Mouse (Mus musculus) limb, embryonic 10.5 days (tissue): ENCODE measurements around the gene Atp6v1e2. TPM values are rescaled to one million over a fixed set of nuclear protein-coding genes. Genes with fewer than 3 reads are reported as not detected.

Source experiments
- DNase-seq: peaks from one replicate; pipeline ENCODE4 v3.0.0-alpha.2; 2017; ENCODE audit warnings: low spot score
- H3K27ac ChIP-seq: fragments of 300-500 bp; sonication (generic); 2 replicates; pipeline ENCODE4 v1.5.1; 2016; ENCODE audit warnings: mild to moderate bottlenecking
- H3K27me3 ChIP-seq: fragments of 300-500 bp; sonication (generic); 2 replicates; pipeline ENCODE4 v1.6.1; 2016; ENCODE audit warnings: low read depth, mild to moderate bottlenecking; ENCODE audit not compliant: poor library complexity, severe bottlenecking
- H3K36me3 ChIP-seq: fragments of 300-500 bp; sonication (generic); 2 replicates; pipeline ENCODE4 v1.6.1; 2016; ENCODE audit warnings: mild to moderate bottlenecking, moderate library complexity
- H3K4me1 ChIP-seq: fragments of 300-500 bp; sonication (generic); 2 replicates; pipeline ENCODE4 v1.6.1; 2016
- H3K4me3 ChIP-seq: fragments of 300-500 bp; sonication (generic); 2 replicates; pipeline ENCODE4 v1.5.1; 2016; ENCODE audit warnings: mild to moderate bottlenecking, moderate library complexity
- H3K9me3 ChIP-seq: fragments of 300-500 bp; sonication (generic); replicated peaks from 2 replicates; pipeline ENCODE4 v1.6.1; 2016; ENCODE audit warnings: mild to moderate bottlenecking
- WGBS: fragments of 180-500 bp; shearing (Covaris S2); methylation state at CpG from one replicate; pipeline ENCODE4 v1.1.7; 2016; 5-methylcytosine and 5-hydroxymethylcytosine counted together
- polyA plus RNA-seq: library from polyadenylated mRNA; unstranded; fragments of >200 nt; fragmentation: Nextera tagmentation; extraction: Ambion mirVana; gene quantifications from 2 replicates; pipeline ENCODE4 v1.2.1, GENCODE M21; 2016

The Atp6v1e2 gene
- polyA plus RNA-seq, 1 experiment from 2014 or later = not detected

- H3K4me3 ChIP-seq = no peak overlapping the region
- peaks cover 13% of the 10 kb centered on the region for H3K4me1 ChIP-seq
- H3K27ac ChIP-seq = no peak overlapping the region
Measured at GRCm38 (mm10) chr17:86932896-86933295, 14.8 kb downstream of the Atp6v1e2 start.

GRCm38 (mm10) chr17:86929981-86930380, 17.7 kb downstream of the Atp6v1e2 start:
- Histone ChIP-seq H3K4me1 (peaks cover 11% of the 10 kb centered on the region), H3K36me3 (no peaks in the 10 kb centered on the region), H3K9me3 (no peaks in the 10 kb centered on the region), H3K4me3 (no peak overlapping the region), H3K27me3 (peaks cover 27% of the 10 kb centered on the region; the same call in 1 of the 2 replicates), H3K27ac (no peak overlapping the region)
- no peak for DNase-seq

More at GRCm38 (mm10) chr17:86932896-86933295, 14.8 kb downstream of the Atp6v1e2 start:
- 41% methylated on average over 5 of the region's 5 CpGs for WGBS
- no peaks in the 10 kb centered on the region for H3K9me3 ChIP-seq
- H3K27me3 ChIP-seq = peaks cover 46% of the 10 kb centered on the region; the same call in 1 of the 2 replicates
- no peaks in the 10 kb centered on the region for H3K36me3 ChIP-seq
- DNase-seq = no peak

GRCm38 (mm10) chr17:86929355-86929754, 18.3 kb downstream of the Atp6v1e2 start:
- no peak overlapping the region for H3K27ac ChIP-seq
- DNase-seq = no peak
- H3K9me3 ChIP-seq = no peaks in the 10 kb centered on the region
- WGBS = 87% methylated on average over 6 of the region's 6 CpGs
- H3K27me3 ChIP-seq = peaks cover 21% of the 10 kb centered on the region; the same call in 1 of the 2 replicates
- no peak overlapping the region for H3K4me3 ChIP-seq
- peaks cover 15% of the 10 kb centered on the region for H3K4me1 ChIP-seq
- no peaks in the 10 kb centered on the region for H3K36me3 ChIP-seq

GRCm38 (mm10) chr17:86926836-86927235, 20.9 kb downstream of the Atp6v1e2 start:
- H3K4me3 ChIP-seq = no peak overlapping the region
- WGBS = 94% methylated on average over 3 of the region's 3 CpGs

GRCm38 (mm10) chr17:86924679-86925078, 23.0 kb downstream of the Atp6v1e2 start:
- 76% methylated on average over 3 of the region's 3 CpGs for WGBS

More at GRCm38 (mm10) chr17:86926836-86927235, 20.9 kb downstream of the Atp6v1e2 start:
- no peak for DNase-seq
- peaks cover 27% of the 10 kb centered on the region for H3K4me1 ChIP-seq
- H3K27ac ChIP-seq = no peak overlapping the region
- no peaks in the 10 kb centered on the region for H3K9me3 ChIP-seq
- no peaks in the 10 kb centered on the region for H3K27me3 ChIP-seq
- no peaks in the 10 kb centered on the region for H3K36me3 ChIP-seq

GRCm38 (mm10) chr17:86919729-86920128, 28.0 kb downstream of the Atp6v1e2 start:
- H3K27ac ChIP-seq = no peak overlapping the region
- no peaks in the 10 kb centered on the region for H3K9me3 ChIP-seq
- no peak overlapping the region for H3K4me3 ChIP-seq
- WGBS = 88% methylated on average over 11 of the region's 11 CpGs
- no peaks in the 10 kb centered on the region for H3K36me3 ChIP-seq
- no peaks in the 10 kb centered on the region for H3K27me3 ChIP-seq
- DNase-seq = no peak
- peaks cover 14% of the 10 kb centered on the region for H3K4me1 ChIP-seq

More at GRCm38 (mm10) chr17:86924679-86925078, 23.0 kb downstream of the Atp6v1e2 start:
- no peaks in the 10 kb centered on the region for H3K9me3 ChIP-seq
- H3K27me3 ChIP-seq = no peaks in the 10 kb centered on the region
- no peak for DNase-seq
- peak overlapping the region; percentile 56; the same call in 1 of the 2 replicates for H3K27ac ChIP-seq
- H3K4me1 ChIP-seq = peaks cover 24% of the 10 kb centered on the region
- no peaks in the 10 kb centered on the region for H3K36me3 ChIP-seq
- no peak overlapping the region for H3K4me3 ChIP-seq

GRCm38 (mm10) chr17:86918786-86919185, 28.9 kb downstream of the Atp6v1e2 start:
- H3K4me3 ChIP-seq = no peak overlapping the region
- 73% methylated on average over 6 of the region's 6 CpGs for WGBS
- DNase-seq = no peak
- no peaks in the 10 kb centered on the region for H3K9me3 ChIP-seq
- H3K27ac ChIP-seq = no peak overlapping the region
- no peaks in the 10 kb centered on the region for H3K27me3 ChIP-seq
- H3K36me3 ChIP-seq = no peaks in the 10 kb centered on the region
- peaks cover 12% of the 10 kb centered on the region for H3K4me1 ChIP-seq

GRCm38 (mm10) chr17:86917048-86917447, 30.6 kb downstream of the Atp6v1e2 start, which contains the start of gene Tmem247:
Gene Tmem247, plus strand, starts transcription at chr17:86917348.
- no peak for DNase-seq
- 89% methylated on average over 10 of the region's 10 CpGs for WGBS

GRCm38 (mm10) chr17:86915540-86915939, 32.2 kb downstream of the Atp6v1e2 start:
- H3K27me3 ChIP-seq = no peaks in the 10 kb centered on the region
- H3K36me3 ChIP-seq = no peaks in the 10 kb centered on the region
- no peak for DNase-seq
- no peaks in the 10 kb centered on the region for H3K9me3 ChIP-seq
- WGBS = 76% methylated on average over 4 of the region's 4 CpGs
- no peak overlapping the region for H3K27ac ChIP-seq
- H3K4me3 ChIP-seq = no peak overlapping the region
- H3K4me1 ChIP-seq = no peaks in the 10 kb centered on the region

More at GRCm38 (mm10) chr17:86917048-86917447, 30.6 kb downstream of the Atp6v1e2 start, which contains the start of gene Tmem247:
- no peak within 1 kb of the TSS for H3K4me3 ChIP-seq
- no peaks in the 10 kb centered on the region for H3K9me3 ChIP-seq
- no peaks in the 10 kb centered on the region for H3K27me3 ChIP-seq
- H3K27ac ChIP-seq = no peak within 1 kb of the TSS
- H3K4me1 ChIP-seq = no peaks in the 10 kb centered on the region
- no peaks in the 10 kb centered on the region for H3K36me3 ChIP-seq

GRCm38 (mm10) chr17:86913003-86913607, 34.6 kb downstream of the Atp6v1e2 start:
- peak; percentile 21 for DNase-seq
- 82% methylated on average over 7 of the region's 7 CpGs for WGBS
- Histone ChIP-seq H3K9me3 (no peaks in the 10 kb centered on the region), H3K27me3 (0 out of 2 replicates have a peak, but pooled peaks cover 4% of the 10 kb centered on the region), H3K27ac (no peak overlapping the region), H3K36me3 (no peaks in the 10 kb centered on the region), H3K4me3 (no peak overlapping the region), H3K4me1 (0 out of 2 replicates have a peak, but pooled peaks cover 3% of the 10 kb centered on the region)

GRCm38 (mm10) chr17:86911261-86911660, 36.4 kb downstream of the Atp6v1e2 start:
- DNase-seq = peak; percentile 25
- Histone ChIP-seq H3K27ac (no peak overlapping the region), H3K4me3 (no peak overlapping the region), H3K4me1 (peaks cover 6% of the 10 kb centered on the region; the same call in 1 of the 2 replicates), H3K27me3 (peaks cover 15% of the 10 kb centered on the region; the same call in 1 of the 2 replicates), H3K9me3 (no peaks in the 10 kb centered on the region), H3K36me3 (no peaks in the 10 kb centered on the region)
- 72% methylated on average over 5 of the region's 5 CpGs for WGBS

GRCm38 (mm10) chr17:86909733-86910495, 37.8 kb downstream of the Atp6v1e2 start:
- H3K9me3 ChIP-seq = no peaks in the 10 kb centered on the region
- 83% methylated on average over 14 of the region's 14 CpGs for WGBS

GRCm38 (mm10) chr17:86908316-86908715, 39.4 kb downstream of the Atp6v1e2 start:
- Histone ChIP-seq H3K4me1 (peaks cover 31% of the 10 kb centered on the region), H3K9me3 (no peaks in the 10 kb centered on the region), H3K27me3 (peaks cover 21% of the 10 kb centered on the region; the same call in 1 of the 2 replicates), H3K27ac (no peak overlapping the region), H3K36me3 (no peaks in the 10 kb centered on the region), H3K4me3 (no peak overlapping the region)
- DNase-seq = peak; percentile 26
- WGBS = 72% methylated on average over 8 of the region's 8 CpGs

More at GRCm38 (mm10) chr17:86909733-86910495, 37.8 kb downstream of the Atp6v1e2 start:
- peak; percentile 51 for DNase-seq
- Histone ChIP-seq H3K4me3 (no peak overlapping the region), H3K36me3 (no peaks in the 10 kb centered on the region), H3K27ac (no peak overlapping the region), H3K27me3 (peaks cover 15% of the 10 kb centered on the region; the same call in 1 of the 2 replicates), H3K4me1 (peaks cover 20% of the 10 kb centered on the region)
